Mouse (Mus musculus) stomach, postnatal 0 days (tissue): ENCODE results near the gene Uba7.

Source experiments
- CTCF ChIP-seq: IDR thresholded peaks from 2 replicates; pipeline ENCODE4 v1.5.1; 2016; ENCODE audit warnings: antibody characterized with exemption, low read depth, mild to moderate bottlenecking, moderate library complexity
- EP300 ChIP-seq: optimal IDR thresholded peaks from 2 replicates; pipeline ENCODE3; 2016; ENCODE audit warnings: antibody characterized with exemption

DNA sequence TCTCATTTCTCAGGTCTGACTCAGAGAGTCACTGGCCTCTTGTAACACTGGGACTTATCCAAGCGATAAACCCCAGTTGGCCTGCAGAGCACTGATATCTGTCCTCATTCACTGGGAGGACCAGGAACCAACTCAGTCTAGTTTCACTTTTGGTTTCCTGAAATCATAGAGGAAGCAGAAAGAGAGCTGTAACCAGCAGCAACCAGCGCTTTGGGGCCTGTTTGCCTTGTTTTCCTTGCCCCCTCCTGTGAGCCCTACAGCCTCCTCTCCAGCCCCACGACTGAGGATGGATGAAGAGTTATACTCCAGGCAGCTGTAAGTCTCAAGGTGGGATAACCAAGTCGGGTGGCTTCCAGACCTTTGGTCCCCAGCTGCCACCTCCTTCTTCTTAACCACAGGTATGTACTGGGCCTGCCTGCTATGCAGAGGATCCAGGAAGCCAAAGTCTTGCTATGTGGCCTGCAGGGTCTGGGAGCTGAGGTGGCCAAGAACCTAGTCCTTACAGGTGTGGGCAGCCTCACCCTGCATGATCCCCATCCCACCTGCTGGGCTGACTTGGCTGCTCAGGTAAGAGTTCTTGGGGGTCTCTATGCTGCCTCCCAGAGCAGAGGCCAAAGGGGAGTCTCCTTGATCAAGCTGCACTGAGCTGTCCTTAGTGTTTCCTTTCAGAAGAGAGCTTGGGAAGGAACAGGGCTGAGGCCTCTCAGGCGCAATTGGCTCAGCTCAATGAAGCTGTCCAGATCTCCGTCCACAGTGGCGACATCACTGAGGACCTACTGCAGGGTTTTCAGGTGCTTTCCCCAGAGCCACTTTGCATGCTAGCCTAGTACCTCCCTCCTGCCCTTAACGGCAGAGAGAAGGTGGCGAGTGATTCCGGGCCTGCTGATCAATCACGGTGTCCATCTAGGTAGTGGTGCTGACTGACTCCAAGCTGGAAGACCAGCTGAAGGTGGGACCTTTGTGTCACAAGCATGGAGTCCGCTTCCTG lies at the start of gene Uba7:
- TF ChIP-seq CTCF (no peak), EP300 (no peak)
